Mouse (Mus musculus) C2C12 (cell line): ENCODE results near the gene Cyth2. TPM values are rescaled to one million over a fixed set of nuclear protein-coding genes. Genes with fewer than 3 reads are reported as not detected.

Experiments
- H3K27me3 ChIP-seq: one replicate; pipeline ENCODE4 v1.6.1; 2011; ENCODE audit not compliant: control insufficient read depth, insufficient read depth, insufficient read length
- H3K36me3 ChIP-seq: one replicate; pipeline ENCODE4 v1.6.1; 2011; ENCODE audit not compliant: control insufficient read depth, insufficient read depth
- H3K4me3 ChIP-seq: one replicate; pipeline ENCODE4 v1.5.1; 2011; ENCODE audit warnings: mild to moderate bottlenecking, control low read depth; ENCODE audit not compliant: poor library complexity, insufficient read depth, severe bottlenecking
- H3K79me2 ChIP-seq: one replicate; pipeline ENCODE4 v1.6.1; 2011; ENCODE audit not compliant: control insufficient read depth, insufficient read depth
- H3K79me3 ChIP-seq: one replicate; pipeline ENCODE4 v1.6.1; 2011; ENCODE audit warnings: low read depth, control low read depth
- H3ac ChIP-seq: one replicate; pipeline ENCODE3; 2011; ENCODE audit warnings: low read depth; ENCODE audit not compliant: control insufficient read depth, insufficient read length
- CEBPB ChIP-seq: IDR thresholded peaks from one replicate; pipeline ENCODE4 v1.6.1; 2011; ENCODE audit warnings: low read depth, mild to moderate bottlenecking, control low read depth, moderate library complexity
- CTCF ChIP-seq: IDR thresholded peaks from one replicate; pipeline ENCODE4 v1.5.1; 2011; ENCODE audit not compliant: control insufficient read depth, insufficient read depth, insufficient read length
- FOSL1 ChIP-seq: IDR thresholded peaks from one replicate; pipeline ENCODE4 v1.8.0; 2011; ENCODE audit warnings: mild to moderate bottlenecking, low read length; ENCODE audit not compliant: poor library complexity, insufficient read depth, severe bottlenecking
- MAX ChIP-seq: IDR thresholded peaks from one replicate; pipeline ENCODE4 v1.6.1; 2011; ENCODE audit warnings: mild to moderate bottlenecking, control low read depth
- MYOD1 ChIP-seq: IDR thresholded peaks from one replicate; pipeline ENCODE4 v1.6.1; 2011; ENCODE audit warnings: low read depth; ENCODE audit not compliant: control insufficient read depth, insufficient read length
- MYOG ChIP-seq: IDR thresholded peaks from one replicate; pipeline ENCODE4 v1.6.1; 2011; ENCODE audit not compliant: control insufficient read depth, insufficient read length; ENCODE audit errors: extremely low read depth
- USF1 ChIP-seq: IDR thresholded peaks from one replicate; pipeline ENCODE4 v1.6.1; 2011; ENCODE audit warnings: low read depth, mild to moderate bottlenecking, control low read depth, moderate library complexity
- polyA plus RNA-seq: library from polyadenylated mRNA; unstranded; fragments of >200 nt; fragmentation: generic; extraction: Trizol; gene quantifications from one replicate; pipeline ENCODE4 v1.2.1, GENCODE M21; 2012; ENCODE audit warnings: missing spikeins

The Cyth2 gene
- polyA plus RNA-seq, 1 experiment = 175 TPM

GRCm38 (mm10) chr7:45850661-45851060 is 36.3 kb upstream of the Cyth2 start:
- Histone ChIP-seq H3K36me3 (no peaks in the 10 kb centered on the region), H3ac (no peak overlapping the region), H3K27me3 (no peaks in the 10 kb centered on the region), H3K79me3 (no peaks in the 10 kb centered on the region), H3K79me2 (no peaks in the 10 kb centered on the region), H3K4me3 (no peak overlapping the region)
- TF ChIP-seq USF1 = no peak
- TF ChIP-seq MYOG = no peak
- no peak for TF ChIP-seq FOSL1
- no peak for TF ChIP-seq CTCF

GRCm38 (mm10) chr7:45848447-45849027 is 34.2 kb upstream of the Cyth2 start:
- no peaks in the 10 kb centered on the region for H3K36me3 ChIP-seq
- TF ChIP-seq MYOG (no peak), MAX (no peak), MYOD1 (no peak), CEBPB (no peak), CTCF (no peak), FOSL1 (no peak), USF1 (no peak)
- H3K4me3 ChIP-seq = no peak overlapping the region
- H3K79me3 ChIP-seq = no peaks in the 10 kb centered on the region
- no peaks in the 10 kb centered on the region for H3K27me3 ChIP-seq
- no peaks in the 10 kb centered on the region for H3K79me2 ChIP-seq
- H3ac ChIP-seq = no peak overlapping the region

DNA sequence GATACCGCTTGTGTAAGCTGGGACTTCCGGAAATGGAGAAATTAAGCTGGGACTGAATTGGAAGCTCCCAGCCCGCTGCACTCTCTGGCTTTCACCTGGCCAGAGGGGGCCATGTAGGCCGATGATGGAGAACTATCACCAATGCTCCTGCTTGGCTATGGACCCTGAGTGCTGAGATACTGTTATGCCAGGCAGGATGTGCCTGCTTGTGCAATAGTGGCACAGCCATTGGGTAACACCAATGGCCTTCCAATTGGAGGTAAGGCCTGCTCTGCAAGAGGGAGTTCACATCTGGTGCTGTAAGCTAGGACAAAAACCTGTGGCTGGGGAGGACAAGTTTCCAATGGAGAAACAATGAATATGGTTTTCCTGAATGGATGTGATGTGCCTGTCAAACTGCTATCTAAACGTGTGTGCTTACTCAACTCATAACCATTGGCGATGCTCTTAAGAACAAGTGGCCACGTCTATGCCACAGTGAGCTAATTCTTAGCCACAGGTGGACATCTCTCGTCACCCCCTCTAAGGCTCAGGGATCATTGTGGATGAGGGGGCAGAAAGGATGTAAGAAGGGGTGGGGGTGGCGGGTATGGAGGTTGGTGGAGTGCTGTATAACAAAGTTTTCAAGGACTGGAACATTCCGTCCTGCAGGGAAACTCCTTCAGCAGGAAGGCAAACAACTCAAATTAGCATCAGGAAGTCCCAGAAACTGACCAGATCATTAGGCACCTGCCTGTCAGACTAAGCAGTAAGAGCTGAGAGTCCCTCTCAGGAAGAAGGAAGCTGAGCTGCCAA is 28.8 kb upstream of the Cyth2 start:
- no peaks in the 10 kb centered on the region for H3K79me3 ChIP-seq
- H3K27me3 ChIP-seq = no peaks in the 10 kb centered on the region
- no peak overlapping the region for H3K4me3 ChIP-seq

GRCm38 (mm10) chr7:45833924-45834323 is 19.5 kb upstream of the Cyth2 start:
- peaks cover 18% of the 10 kb centered on the region for H3K79me2 ChIP-seq
- H3K79me3 ChIP-seq = peaks cover 16% of the 10 kb centered on the region
- TF ChIP-seq MYOG = no peak
- no peak for TF ChIP-seq CEBPB
- TF ChIP-seq MAX = no peak
- TF ChIP-seq CTCF = no peak
- TF ChIP-seq MYOD1 = no peak
- TF ChIP-seq FOSL1 = no peak
- TF ChIP-seq USF1 = no peak
- no peak overlapping the region for H3K4me3 ChIP-seq
- H3ac ChIP-seq = no peak overlapping the region
- peaks cover 20% of the 10 kb centered on the region for H3K27me3 ChIP-seq
- peaks cover 8% of the 10 kb centered on the region for H3K36me3 ChIP-seq

More for the DNA sequence above, 28.8 kb upstream of the Cyth2 start:
- no peak for TF ChIP-seq MAX
- no peak for TF ChIP-seq CTCF
- TF ChIP-seq MYOG = no peak
- TF ChIP-seq FOSL1 = no peak
- TF ChIP-seq USF1 = no peak
- TF ChIP-seq MYOD1 = no peak
- TF ChIP-seq CEBPB = no peak
- no peaks in the 10 kb centered on the region for H3K79me2 ChIP-seq
- H3K36me3 ChIP-seq = no peaks in the 10 kb centered on the region
- H3ac ChIP-seq = no peak overlapping the region

DNA sequence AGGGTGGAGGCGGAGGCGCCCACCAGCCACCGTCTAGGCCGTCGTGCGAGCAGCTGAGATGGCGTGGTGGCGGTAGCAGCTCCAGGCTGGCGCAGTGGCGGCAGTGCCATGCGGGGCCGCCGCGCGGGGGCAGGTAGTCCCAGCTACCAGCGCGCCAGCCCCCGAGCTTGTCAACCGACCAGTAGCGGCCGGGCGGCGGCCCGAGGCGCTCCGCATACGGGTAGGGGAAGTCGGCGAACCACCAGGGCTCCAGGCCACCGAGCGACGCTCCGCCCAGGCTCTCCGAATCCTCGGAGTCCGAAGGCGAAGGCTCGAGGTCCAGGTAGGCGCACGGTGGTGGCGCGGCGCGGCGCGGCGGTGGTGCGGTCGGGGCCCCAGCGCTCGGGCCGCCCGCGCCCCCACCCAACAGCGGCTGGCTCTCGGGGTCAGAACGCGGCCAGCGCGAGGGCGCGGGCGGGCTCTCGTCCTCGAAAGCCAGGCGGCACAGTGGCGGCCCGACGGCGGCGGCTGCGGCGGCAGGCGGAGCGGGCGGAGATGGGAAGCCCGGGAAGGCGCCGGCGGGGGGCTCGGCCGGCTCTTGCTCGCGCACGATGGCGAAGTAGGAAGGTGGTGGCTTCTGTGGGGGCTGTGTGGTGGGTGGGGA is 18.9 kb upstream of the Cyth2 start:
- H3K36me3 ChIP-seq = peaks cover 13% of the 10 kb centered on the region
- peaks cover 24% of the 10 kb centered on the region for H3K79me2 ChIP-seq
- peaks cover 20% of the 10 kb centered on the region for H3K79me3 ChIP-seq
- no peak overlapping the region for H3ac ChIP-seq
- peaks cover 20% of the 10 kb centered on the region for H3K27me3 ChIP-seq
- H3K4me3 ChIP-seq = no peak overlapping the region
- TF ChIP-seq FOSL1 (no peak), USF1 (no peak), MYOD1 (no peak), CEBPB (no peak), MAX (no peak), CTCF (no peak), MYOG (no peak)
